Mouse (Mus musculus) intestine, embryonic 16.5 days (tissue): ENCODE results near the gene Gatad2a. TPM values are rescaled to one million over a fixed set of nuclear protein-coding genes. Genes with fewer than 3 reads are reported as not detected.
A peak's percentile ranks its signal among the peaks of the same experiment; 100 is the strongest.

Source experiments
- ATAC-seq: fragments of 200-750 bp; cut with Nextera tagmentation; 2 replicates; pipeline ENCODE4 v1.8.0; 2017; ENCODE audit warnings: moderate TSS enrichment, moderate library complexity
- H3K27ac ChIP-seq: fragments of 300-500 bp; sonication (generic); 2 replicates; pipeline ENCODE4 v1.5.1; 2014; ENCODE audit warnings: mild to moderate bottlenecking, low read length
- H3K27me3 ChIP-seq: fragments of 300-500 bp; sonication (generic); replicated peaks from 2 replicates; pipeline ENCODE4 v1.6.1; 2014; ENCODE audit warnings: low read length, control low read depth, mixed read lengths; ENCODE audit not compliant: control insufficient read depth, insufficient read depth
- H3K36me3 ChIP-seq: fragments of 300-500 bp; sonication (generic); 2 replicates; pipeline ENCODE4 v1.6.1; 2014; ENCODE audit warnings: low read length, control low read depth; ENCODE audit not compliant: control insufficient read depth, insufficient read depth
- H3K4me1 ChIP-seq: fragments of 300-500 bp; sonication (generic); 2 replicates; pipeline ENCODE4 v1.6.1; 2014; ENCODE audit warnings: low read length, control low read depth, mixed read lengths; ENCODE audit not compliant: control insufficient read depth, insufficient read depth
- H3K4me2 ChIP-seq: fragments of 300-500 bp; sonication (generic); 2 replicates; pipeline ENCODE4 v1.6.1; 2014; ENCODE audit warnings: low read depth, low read length, control low read depth
- H3K4me3 ChIP-seq: fragments of 300-500 bp; sonication (generic); 2 replicates; pipeline ENCODE4 v1.5.1; 2014; ENCODE audit warnings: mild to moderate bottlenecking, low read length
- H3K9ac ChIP-seq: fragments of 300-500 bp; sonication (generic); 2 replicates; pipeline ENCODE4 v1.6.1; 2014; ENCODE audit warnings: low read depth, low read length
- H3K9me3 ChIP-seq: fragments of 300-500 bp; sonication (generic); 2 replicates; pipeline ENCODE4 v1.6.1; 2016; ENCODE audit warnings: low read length, control low read depth; ENCODE audit not compliant: control insufficient read depth
- WGBS: fragments of 180-500 bp; shearing (Covaris S2); extraction: QIAGEN DNeasy Blood & Tissue Kit; methylation state at CpG from one replicate; pipeline ENCODE4 v1.1.7; 2014; 5-methylcytosine and 5-hydroxymethylcytosine counted together
- polyA plus RNA-seq: library from polyadenylated mRNA; unstranded; fragments of >200 nt; fragmentation: Nextera tagmentation; extraction: Ambion mirVana; gene quantifications from 2 replicates; pipeline ENCODE4 v1.2.1, GENCODE M21; 2015

The Gatad2a gene
- polyA plus RNA-seq, 1 experiment from 2014 or later, result 36.0 TPM

- peak; percentile 72 for ATAC-seq
- Histone ChIP-seq H3K27ac (peak overlapping the region; percentile 95), H3K36me3 (no peaks in the 10 kb centered on the region), H3K9ac (peak overlapping the region; percentile 87), H3K9me3 (no peaks in the 10 kb centered on the region), H3K4me2 (peak overlapping the region; percentile 98), H3K4me3 (peak overlapping the region; percentile 80), H3K4me1 (peaks cover 42% of the 10 kb centered on the region), H3K27me3 (no peaks in the 10 kb centered on the region)
- 1% methylated on average over 41 of the region's 41 CpGs for whole genome bisulfite sequencing
Measured at GRCm38 (mm10) chr8:69901484-69902162, 94.6 kb downstream of the Gatad2a start.

- Histone ChIP-seq H3K4me3 (peak overlapping the region; percentile 80), H3K27ac (peak overlapping the region; percentile 93), H3K9me3 (no peaks in the 10 kb centered on the region), H3K4me1 (peaks cover 42% of the 10 kb centered on the region), H3K4me2 (peak overlapping the region; percentile 98), H3K9ac (peak overlapping the region; percentile 87), H3K36me3 (no peaks in the 10 kb centered on the region), H3K27me3 (no peaks in the 10 kb centered on the region)
- WGBS, result 14% methylated on average over 12 of the region's 12 CpGs
- no peak for ATAC-seq
Measured at GRCm38 (mm10) chr8:69900895-69901451, 95.2 kb downstream of the Gatad2a start.

GRCm38 (mm10) chr8:69899876-69900275 lies 96.3 kb downstream of the Gatad2a start:
- no peak for ATAC-seq
- peaks cover 42% of the 10 kb centered on the region for H3K4me1 ChIP-seq
- no peaks in the 10 kb centered on the region for H3K27me3 ChIP-seq
- H3K9me3 ChIP-seq, result no peaks in the 10 kb centered on the region
- no peak overlapping the region for H3K9ac ChIP-seq
- no peak overlapping the region for H3K27ac ChIP-seq
- no peak overlapping the region for H3K4me3 ChIP-seq
- 93% methylated on average over 2 of the region's 2 CpGs for WGBS
- H3K4me2 ChIP-seq, result no peak overlapping the region
- 0 out of 2 replicates have a peak, but pooled peaks cover 2% of the 10 kb centered on the region for H3K36me3 ChIP-seq

- H3K27ac ChIP-seq, result no peak overlapping the region
- no peaks in the 10 kb centered on the region for H3K27me3 ChIP-seq
- no peaks in the 10 kb centered on the region for H3K9me3 ChIP-seq
- no peak for ATAC-seq
- H3K4me2 ChIP-seq, result no peak overlapping the region
- H3K4me1 ChIP-seq, result peaks cover 34% of the 10 kb centered on the region
- H3K36me3 ChIP-seq, result 0 out of 2 replicates have a peak, but pooled peaks cover 2% of the 10 kb centered on the region
- H3K9ac ChIP-seq, result peak overlapping the region; percentile 32; the same call in 1 of the 2 replicates
- no peak overlapping the region for H3K4me3 ChIP-seq
- WGBS, result 85% methylated on average over 6 of the region's 6 CpGs
Measured at GRCm38 (mm10) chr8:69897857-69898256, 98.3 kb downstream of the Gatad2a start.

- ATAC-seq, result no peak
- WGBS, result 76% methylated on average over 4 of the region's 4 CpGs
- Histone ChIP-seq H3K27ac (no peak overlapping the region), H3K4me2 (no peak overlapping the region), H3K4me3 (no peak overlapping the region), H3K9me3 (no peaks in the 10 kb centered on the region), H3K36me3 (0 out of 2 replicates have a peak, but pooled peaks cover 2% of the 10 kb centered on the region), H3K27me3 (0 out of 2 replicates have a peak, but pooled peaks cover under 1% of the 10 kb centered on the region), H3K4me1 (peaks cover 24% of the 10 kb centered on the region), H3K9ac (peak overlapping the region; percentile 30; the same call in 1 of the 2 replicates)
Measured at GRCm38 (mm10) chr8:69895772-69896451, 100.3 kb downstream of the Gatad2a start.

GRCm38 (mm10) chr8:69894836-69895332 lies 101.3 kb downstream of the Gatad2a start:
- Histone ChIP-seq H3K4me2 (no peak overlapping the region), H3K27ac (no peak overlapping the region), H3K4me1 (peaks cover 15% of the 10 kb centered on the region), H3K4me3 (no peak overlapping the region), H3K9ac (no peak overlapping the region), H3K36me3 (0 out of 2 replicates have a peak, but pooled peaks cover 2% of the 10 kb centered on the region), H3K27me3 (peaks cover 5% of the 10 kb centered on the region), H3K9me3 (no peaks in the 10 kb centered on the region)
- ATAC-seq, result no peak
- WGBS, result 63% methylated on average over 6 of the region's 6 CpGs

- Histone ChIP-seq H3K4me1 (peaks cover 13% of the 10 kb centered on the region; the same call in 1 of the 2 replicates), H3K4me3 (no peak overlapping the region), H3K27ac (no peak overlapping the region), H3K9me3 (no peaks in the 10 kb centered on the region), H3K9ac (no peak overlapping the region), H3K36me3 (0 out of 2 replicates have a peak, but pooled peaks cover 2% of the 10 kb centered on the region), H3K4me2 (no peak overlapping the region), H3K27me3 (peaks cover 16% of the 10 kb centered on the region)
- WGBS, result 45% methylated on average over 17 of the region's 17 CpGs
- peak; percentile 21; the same call in 1 of the 2 replicates for ATAC-seq
Measured at GRCm38 (mm10) chr8:69893863-69894262, 102.3 kb downstream of the Gatad2a start.

- peaks cover 20% of the 10 kb centered on the region for H3K4me1 ChIP-seq
- 43% methylated on average over 19 of the region's 19 CpGs for WGBS
- no peak overlapping the region for H3K9ac ChIP-seq
- no peak overlapping the region for H3K27ac ChIP-seq
- H3K9me3 ChIP-seq, result no peaks in the 10 kb centered on the region
- H3K27me3 ChIP-seq, result peaks cover 46% of the 10 kb centered on the region
- ATAC-seq, result no peak
- no peak overlapping the region for H3K4me3 ChIP-seq
- 0 out of 2 replicates have a peak, but pooled peaks cover 2% of the 10 kb centered on the region for H3K36me3 ChIP-seq
- no peak overlapping the region for H3K4me2 ChIP-seq
Measured at GRCm38 (mm10) chr8:69890813-69891241, 105.4 kb downstream of the Gatad2a start.

- no peak overlapping the region for H3K27ac ChIP-seq
Measured at GRCm38 (mm10) chr8:69888902-69889301, 107.3 kb downstream of the Gatad2a start.

More at GRCm38 (mm10) chr8:69888902-69889301, 107.3 kb downstream of the Gatad2a start:
- 2% methylated on average over 31 of the region's 32 CpGs for WGBS
- Histone ChIP-seq H3K9ac (peak overlapping the region; percentile 21; the same call in 1 of the 2 replicates), H3K4me3 (peak overlapping the region; percentile 20), H3K4me1 (peaks cover 20% of the 10 kb centered on the region), H3K27me3 (peaks cover 65% of the 10 kb centered on the region), H3K4me2 (peak overlapping the region; percentile 23), H3K9me3 (no peaks in the 10 kb centered on the region), H3K36me3 (no peaks in the 10 kb centered on the region)
- peak; percentile 4; the same call in 1 of the 2 replicates for ATAC-seq
